ENCODE assay signal across 16 mouse cellular contexts in genomic region chr2:30355861-30356260, GRCm38 (mm10). TPM values are rescaled to one million over a fixed set of nuclear protein-coding genes. Genes with fewer than 3 reads are reported as not detected.
DNase-seq lines count a peak whose midpoint lies in the region; ATAC-seq lines count a peak whose summit lies in the region.
"Had no signal": no experiment of that assay in that cellular context is flagged by ENCODE, and none has a peak within 500 bp of the region (broad histone marks: within the 10 kb centered on the region; RNA-seq: fewer than 3 reads in every experiment).

No protein-coding gene starts in this region.

- peaks cover 7% of the 10 kb centered on the region; the same call in 1 of the 2 replicates for H3K36me3 ChIP-seq in intestine, embryonic 16.5 days (ENCODE audit: control insufficient read depth, insufficient read depth, low read length)
- no peaks in the 10 kb centered on the region for H3K36me3 ChIP-seq in intestine, embryonic 15.5 days
- H3K36me3 ChIP-seq in embryonic facial prominence, embryonic 12.5 days = peaks cover 21% of the 10 kb centered on the region

- no peak overlapping the region for H3K4me2 ChIP-seq in intestine, embryonic 16.5 days (ENCODE audit: low read depth, low read length)
- H3K4me2 ChIP-seq in intestine, embryonic 15.5 days (replicated peaks) = no peak overlapping the region
- H3K4me2 ChIP-seq in embryonic facial prominence, embryonic 12.5 days (replicated peaks) = no peak overlapping the region
- H3K4me2 ChIP-seq: forebrain, embryonic 12.5 days; kidney, embryonic 15.5 days; liver, embryonic 11.5 days had no signal

- 0 out of 2 replicates have a peak overlapping the region, but pooled peaks have one; percentile 3 for H3K9ac ChIP-seq in intestine, embryonic 16.5 days (ENCODE audit: low read depth, low read length)
- H3K9ac ChIP-seq in intestine, embryonic 15.5 days = no peak overlapping the region
- H3K9ac ChIP-seq in embryonic facial prominence, embryonic 12.5 days = peak overlapping the region; percentile 7; the same call in 1 of the 2 replicates
- H3K9ac ChIP-seq: forebrain, embryonic 12.5 days; kidney, embryonic 15.5 days had no signal

- no peak overlapping the region for H3K27ac ChIP-seq in intestine, embryonic 16.5 days (ENCODE audit: low read length)
- H3K27ac ChIP-seq in intestine, embryonic 15.5 days = no peak overlapping the region
- no peak overlapping the region for H3K27ac ChIP-seq in embryonic facial prominence, embryonic 12.5 days
- H3K27ac ChIP-seq: forebrain, embryonic 12.5 days; kidney, embryonic 15.5 days; macrophage had no signal

- peaks cover 32% of the 10 kb centered on the region for H3K4me1 ChIP-seq in intestine, embryonic 16.5 days (ENCODE audit: control insufficient read depth, insufficient read depth, low read length)
- H3K4me1 ChIP-seq in intestine, embryonic 15.5 days (replicated peaks) = peaks cover 31% of the 10 kb centered on the region
- peaks cover 23% of the 10 kb centered on the region for H3K4me1 ChIP-seq in embryonic facial prominence, embryonic 12.5 days

- 0 out of 2 replicates have a peak, but pooled peaks have one; percentile 22 for ATAC-seq in cerebellum, adult (ENCODE audit: insufficient number of reproducible peaks, low FRiP score, low TSS enrichment)
- no peak for ATAC-seq in intestine, embryonic 16.5 days
- no peak for ATAC-seq in intestine, embryonic 15.5 days
- no peak for ATAC-seq in embryonic facial prominence, embryonic 12.5 days (ENCODE audit: insufficient number of reproducible peaks, insufficient read depth, low FRiP score, low TSS enrichment)

- H3K9me3 ChIP-seq in intestine, embryonic 16.5 days (ENCODE audit: control insufficient read depth, low read length) = no peaks in the 10 kb centered on the region
- no peaks in the 10 kb centered on the region for H3K9me3 ChIP-seq in intestine, embryonic 15.5 days
- no peaks in the 10 kb centered on the region for H3K9me3 ChIP-seq in embryonic facial prominence, embryonic 12.5 days
- H3K9me3 ChIP-seq: forebrain, embryonic 12.5 days; kidney, embryonic 15.5 days had no signal

- no peaks in the 10 kb centered on the region for H3K27me3 ChIP-seq in intestine, embryonic 16.5 days (replicated peaks; ENCODE audit: control insufficient read depth, insufficient read depth, low read length)
- H3K27me3 ChIP-seq in intestine, embryonic 15.5 days (replicated peaks) = no peaks in the 10 kb centered on the region
- H3K27me3 ChIP-seq in embryonic facial prominence, embryonic 12.5 days = no peaks in the 10 kb centered on the region
- H3K27me3 ChIP-seq: forebrain, embryonic 12.5 days; kidney, embryonic 15.5 days had no signal

- no peak overlapping the region for H3K4me3 ChIP-seq in intestine, embryonic 16.5 days (ENCODE audit: low read length)
- no peak overlapping the region for H3K4me3 ChIP-seq in intestine, embryonic 15.5 days (replicated peaks)
- H3K4me3 ChIP-seq in embryonic facial prominence, embryonic 12.5 days = no peak overlapping the region
- H3K4me3 ChIP-seq: forebrain, embryonic 12.5 days; kidney, embryonic 15.5 days had no signal

- no peak for DNase-seq in cerebellum, postnatal 4 days (ENCODE audit: low spot score in 2 of 2)
- DNase-seq in cerebellum, adult 11 months = peak; percentile 68
- DNase-seq in ovary, postnatal 14 days (ENCODE audit: low spot score) = no peak
- DNase-seq in left cerebral cortex, adult 8-10 months (ENCODE audit: low spot score in 2 of 2) = no peak
- DNase-seq: embryo, embryonic 11 days; heart, postnatal 14 days; layer of hippocampus, postnatal 36 days; right cerebral cortex, adult 18-20 months had no signal

- 46% methylated on average over 4 of the region's 4 CpGs for WGBS in intestine, embryonic 16.5 days
- WGBS in intestine, embryonic 15.5 days = 55% methylated on average over 4 of the region's 4 CpGs
- 65% methylated on average over 4 of the region's 4 CpGs for WGBS in embryonic facial prominence, embryonic 12.5 days

RNA-seq across cellular contexts. Expression of gene Sh3glb2, which starts 3.3 kb away (rescaled TPM):
- 68.6 and 71.4 TPM in 2 replicates for polyA plus RNA-seq in intestine, embryonic 16.5 days (2015; fragmentation: Nextera tagmentation; extraction: Ambion mirVana)
- 68.4 and 69.4 TPM in 2 replicates for polyA plus RNA-seq in intestine, embryonic 15.5 days (2015; fragmentation: Nextera tagmentation; extraction: Ambion mirVana)
- 89.7 and 96.9 TPM in 2 replicates for polyA plus RNA-seq in embryonic facial prominence, embryonic 12.5 days (2016; fragmentation: Nextera tagmentation; extraction: Ambion mirVana)
- total RNA-seq in left cerebral cortex, adult 8-10 months (2022) = 100 to 1,000 TPM; 279 to 301 (median 286) TPM

RNA-seq across cellular contexts. Expression of gene Miga2, which starts 8.2 kb away (rescaled TPM):
- polyA plus RNA-seq in intestine, embryonic 16.5 days (2015; fragmentation: Nextera tagmentation; extraction: Ambion mirVana) = 23.1 and 24.7 TPM in 2 replicates
- polyA plus RNA-seq in intestine, embryonic 15.5 days (2015; fragmentation: Nextera tagmentation; extraction: Ambion mirVana) = 20.9 and 24.1 TPM in 2 replicates
- polyA plus RNA-seq in embryonic facial prominence, embryonic 12.5 days (2016; fragmentation: Nextera tagmentation; extraction: Ambion mirVana) = 29.6 and 31.0 TPM in 2 replicates
- 100 to 1,000 TPM; 106 to 121 (median 108) TPM for total RNA-seq in left cerebral cortex, adult 8-10 months (2022)

RNA-seq across cellular contexts. Expression of gene Dolpp1, which starts 36.2 kb away (rescaled TPM):
- 59.4 and 63.3 TPM in 2 replicates for polyA plus RNA-seq in intestine, embryonic 16.5 days (2015; fragmentation: Nextera tagmentation; extraction: Ambion mirVana)
- 44.5 and 50.9 TPM in 2 replicates for polyA plus RNA-seq in intestine, embryonic 15.5 days (2015; fragmentation: Nextera tagmentation; extraction: Ambion mirVana)
- polyA plus RNA-seq in embryonic facial prominence, embryonic 12.5 days (2016; fragmentation: Nextera tagmentation; extraction: Ambion mirVana) = 34.8 and 38.1 TPM in 2 replicates
- 10 to 100 TPM; 22.2 to 30.1 (median 27.3) TPM for total RNA-seq in left cerebral cortex, adult 8-10 months (2022)

RNA-seq across cellular contexts. Expression of gene Crat, which starts 59.8 kb away (rescaled TPM):
- polyA plus RNA-seq in intestine, embryonic 16.5 days (2015; fragmentation: Nextera tagmentation; extraction: Ambion mirVana) = 25.9 and 29.4 TPM in 2 replicates
- polyA plus RNA-seq in intestine, embryonic 15.5 days (2015; fragmentation: Nextera tagmentation; extraction: Ambion mirVana) = 19.6 and 19.8 TPM in 2 replicates
- polyA plus RNA-seq in embryonic facial prominence, embryonic 12.5 days (2016; fragmentation: Nextera tagmentation; extraction: Ambion mirVana) = 23.8 and 26.9 TPM in 2 replicates
- total RNA-seq in left cerebral cortex, adult 8-10 months (2022) = 10 to 100 TPM; 52.0 to 65.8 (median 62.6) TPM

RNA-seq across cellular contexts. Expression of gene Ptpa, which starts 60.0 kb away (rescaled TPM):
- 120 and 132 TPM in 2 replicates for polyA plus RNA-seq in intestine, embryonic 16.5 days (2015; fragmentation: Nextera tagmentation; extraction: Ambion mirVana)
- polyA plus RNA-seq in intestine, embryonic 15.5 days (2015; fragmentation: Nextera tagmentation; extraction: Ambion mirVana) = 117 and 120 TPM in 2 replicates
- 140 and 145 TPM in 2 replicates for polyA plus RNA-seq in embryonic facial prominence, embryonic 12.5 days (2016; fragmentation: Nextera tagmentation; extraction: Ambion mirVana)
- total RNA-seq in left cerebral cortex, adult 8-10 months (2022) = 100 to 1,000 TPM; 174 to 191 (median 186) TPM
